Mouse (Mus musculus): ENCODE data around the gene Klc2.

Klc2 gene

DNA sequence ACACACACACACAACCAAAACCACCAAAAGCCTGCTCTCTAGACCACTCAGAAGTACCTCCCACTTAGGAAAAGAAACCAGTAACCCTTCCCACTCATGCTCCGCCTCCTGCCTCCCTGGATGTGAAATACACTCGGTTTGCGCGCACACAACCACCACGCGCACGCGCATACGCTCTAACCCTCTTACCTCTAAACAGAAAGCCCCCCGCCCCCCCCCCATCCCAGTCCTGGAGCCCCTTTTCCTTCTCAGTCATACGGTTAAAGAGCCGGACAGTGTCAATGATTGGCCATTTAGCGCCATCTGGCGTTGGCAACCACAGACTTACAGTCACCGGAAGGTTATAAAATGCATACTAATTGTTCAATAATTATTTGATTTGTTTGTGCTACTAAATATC, 45.3 kb downstream of the Klc2 start:
- in situ Hi-C loops (cut with MboI, MseI): no loop called here

GRCm38 (mm10) chr19:5072389-5073019, 45.9 kb downstream of the Klc2 start:
- in situ Hi-C loops (cut with MboI, MseI): no loop called here

- in situ Hi-C loops (cut with MboI, MseI): no loop called here
Measured at GRCm38 (mm10) chr19:5071545-5072369, 46.6 kb downstream of the Klc2 start.

- in situ Hi-C loops (cut with MboI, MseI): no loop called here
Measured at GRCm38 (mm10) chr19:5071077-5071476, 47.3 kb downstream of the Klc2 start.

DNA sequence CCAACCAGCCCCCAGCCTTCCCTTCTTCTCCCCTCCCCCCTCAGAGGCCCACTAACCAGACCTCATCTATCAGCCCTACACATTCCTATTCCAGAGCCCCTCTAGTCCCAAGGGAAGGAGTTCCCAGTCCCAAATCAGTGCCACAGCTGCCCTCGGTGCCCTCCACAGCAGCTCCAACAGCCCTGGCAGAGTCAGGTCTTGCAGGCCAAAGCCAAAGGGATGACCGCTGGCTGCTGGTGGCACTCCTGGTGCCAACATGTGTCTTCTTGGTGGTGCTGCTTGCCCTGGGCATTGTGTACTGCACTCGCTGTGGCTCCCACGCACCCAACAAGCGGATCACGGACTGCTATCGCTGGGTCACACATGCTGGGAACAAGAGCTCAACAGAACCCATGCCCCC, 48.4 kb downstream of the Klc2 start:
- in situ Hi-C loops (cut with MboI, MseI): no loop called here

DNA sequence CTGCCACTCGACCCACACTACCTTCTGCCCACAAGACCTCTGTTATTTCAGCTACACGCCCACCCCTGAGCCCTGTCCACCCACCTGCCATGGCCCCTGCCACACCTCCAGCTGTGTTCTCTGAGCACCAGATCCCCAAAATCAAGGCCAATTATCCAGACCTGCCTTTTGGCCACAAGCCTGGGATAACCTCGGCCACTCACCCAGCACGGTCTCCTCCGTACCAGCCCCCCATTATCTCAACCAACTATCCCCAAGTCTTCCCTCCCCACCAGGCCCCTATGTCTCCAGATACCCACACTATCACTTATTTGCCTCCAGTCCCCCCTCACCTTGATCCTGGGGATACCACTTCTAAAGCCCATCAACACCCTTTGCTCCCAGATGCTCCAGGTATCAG, 48.9 kb downstream of the Klc2 start:
- in situ Hi-C loops (cut with MboI, MseI): no loop called here

DNA sequence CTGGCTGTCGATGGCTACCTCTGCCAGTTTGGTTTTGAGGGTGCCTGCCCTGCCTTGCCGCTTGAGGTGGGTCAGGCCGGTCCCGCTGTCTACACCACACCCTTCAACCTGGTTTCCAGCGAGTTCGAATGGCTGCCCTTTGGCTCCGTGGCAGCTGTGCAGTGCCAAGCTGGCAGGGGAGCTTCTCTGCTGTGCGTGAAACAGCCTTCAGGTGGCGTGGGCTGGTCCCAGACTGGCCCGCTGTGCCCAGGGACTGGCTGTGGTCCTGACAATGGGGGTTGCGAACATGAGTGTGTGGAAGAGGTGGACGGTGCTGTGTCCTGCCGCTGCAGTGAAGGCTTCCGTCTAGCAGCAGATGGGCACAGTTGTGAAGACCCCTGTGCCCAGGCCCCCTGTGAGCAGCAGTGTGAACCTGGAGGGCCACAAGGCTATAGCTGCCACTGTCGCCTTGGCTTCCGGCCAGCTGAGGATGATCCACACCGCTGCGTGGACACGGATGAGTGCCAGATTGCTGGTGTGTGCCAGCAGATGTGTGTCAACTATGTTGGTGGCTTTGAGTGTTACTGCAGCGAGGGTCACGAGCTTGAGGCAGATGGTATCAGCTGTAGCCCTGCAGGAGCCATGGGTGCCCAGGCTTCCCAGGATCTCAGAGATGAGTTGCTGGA, 49.7 kb downstream of the Klc2 start:
- in situ Hi-C loops (cut with MboI, MseI): no loop called here

- in situ Hi-C loops (cut with MboI, MseI): no loop called here
Measured at GRCm38 (mm10) chr19:5067867-5068569, 50.3 kb downstream of the Klc2 start, which contains the start of gene Cd248. Gene Cd248, plus strand, starts transcription at chr19:5068078.

- in situ Hi-C loops (cut with MboI, MseI): no loop called here
Measured at GRCm38 (mm10) chr19:5067040-5067799, 51.1 kb downstream of the Klc2 start.

GRCm38 (mm10) chr19:5065104-5065503, 53.3 kb downstream of the Klc2 start:
- in situ Hi-C loops (cut with MboI, MseI): no loop called here

- in situ Hi-C loops (cut with MboI, MseI): no loop called here
Measured at GRCm38 (mm10) chr19:5062446-5062845, 55.9 kb downstream of the Klc2 start.

DNA sequence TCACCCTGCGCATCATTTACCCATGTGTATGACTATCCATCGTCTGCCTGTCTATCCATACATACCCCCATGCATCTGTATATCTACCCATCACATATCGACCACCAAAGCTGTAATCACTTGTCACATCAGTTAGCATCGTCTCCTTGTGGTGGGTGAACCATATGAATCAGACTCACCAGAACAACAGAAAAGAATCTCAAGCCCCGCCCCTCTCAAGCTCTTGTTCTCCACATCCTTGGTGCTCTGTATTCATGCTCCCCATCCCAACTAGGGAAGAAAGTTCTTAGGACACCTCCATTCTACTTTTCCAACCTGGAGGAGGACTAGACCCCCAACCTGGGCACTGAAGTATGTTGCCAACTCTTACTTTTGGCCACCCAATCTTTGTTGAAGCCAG, 56.3 kb downstream of the Klc2 start:
- in situ Hi-C loops (cut with MboI, MseI): no loop called here

GRCm38 (mm10) chr19:5060365-5061330, 57.7 kb downstream of the Klc2 start:
- in situ Hi-C loops (cut with MboI, MseI): no loop called here

DNA sequence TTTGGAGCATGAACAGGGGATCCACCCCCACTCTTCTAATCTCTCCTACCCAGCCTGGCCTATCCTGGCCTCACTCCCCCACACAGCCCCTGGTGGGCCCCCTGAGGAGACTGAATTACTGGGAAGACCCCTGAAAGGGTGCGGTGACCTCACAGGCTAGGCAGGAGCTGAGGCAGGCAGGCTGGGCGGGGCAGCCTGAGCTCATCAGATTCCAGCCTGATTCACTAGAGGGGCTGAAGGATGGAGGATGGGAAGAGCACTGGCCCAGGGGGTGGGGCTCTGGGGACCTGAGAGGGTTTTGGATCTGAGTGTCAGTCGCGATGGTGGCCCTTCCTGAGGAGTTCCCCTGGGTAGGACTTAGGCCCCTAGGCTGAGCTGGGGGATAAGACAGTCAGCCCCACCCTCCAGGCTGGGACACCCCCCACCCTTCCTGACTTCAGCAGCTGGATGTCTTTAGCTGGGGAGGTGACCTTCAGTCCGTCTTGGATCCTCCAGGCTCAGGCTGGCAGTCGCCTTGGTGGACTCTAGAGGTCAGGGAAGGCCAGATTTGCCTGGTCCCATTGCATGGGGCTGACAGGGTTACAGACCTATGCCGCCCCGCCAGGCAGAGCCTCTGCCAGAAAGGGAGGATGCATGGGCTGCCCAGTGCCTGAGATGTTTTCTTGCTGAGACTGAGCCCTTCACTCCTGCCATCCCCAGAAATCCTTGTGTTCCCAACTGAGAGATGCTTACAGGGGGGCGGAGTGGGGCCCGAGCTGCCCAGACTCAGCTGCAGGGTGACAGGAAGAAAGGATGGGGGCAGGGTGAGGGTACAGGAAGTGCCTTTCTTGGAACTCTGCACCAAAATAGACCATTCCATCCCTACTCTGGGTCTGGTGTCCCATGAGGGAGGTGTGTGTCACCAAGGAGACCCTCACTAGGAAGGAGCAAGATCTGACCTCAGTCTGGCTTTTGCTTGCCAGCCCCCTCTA, 59.3 kb downstream of the Klc2 start:
- in situ Hi-C loops (cut with MboI, MseI): no loop called here

- in situ Hi-C loops (cut with MboI, MseI): no loop called here
Measured at GRCm38 (mm10) chr19:5057876-5058775, 60.2 kb downstream of the Klc2 start.
